ENCODE assay signal across 8 mouse cellular contexts in the genomic region with DNA sequence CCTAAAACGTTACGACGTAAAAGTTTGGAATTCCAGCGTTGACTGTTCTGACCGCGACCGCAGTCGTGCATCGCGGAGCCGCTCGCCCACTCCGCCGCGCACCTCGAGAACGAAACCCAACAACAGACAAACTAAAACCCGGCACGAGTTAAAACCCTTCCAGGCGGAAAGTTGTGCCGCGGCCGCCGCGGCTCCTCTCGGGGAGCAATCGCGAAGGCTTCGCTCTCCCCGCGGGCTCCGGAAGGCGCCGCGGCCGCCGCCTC.
DNase-seq lines count a peak whose midpoint lies in the region; ATAC-seq and TF ChIP-seq lines count a peak whose summit lies in the region.

No protein-coding gene starts in this region.

- no peak for DNase-seq in testis, postnatal 14 days (ENCODE audit: low spot score)
- DNase-seq in limb, embryonic 10.5 days (ENCODE audit: low spot score), result no peak
- peak; percentile 54 for DNase-seq in mesoderm, embryonic 11.5 days (ENCODE audit: low read depth, low spot score)
- DNase-seq in adrenal gland, postnatal 10 days, result no peak
- no peak for DNase-seq in thymus, postnatal 4 days

- peak overlapping the region; percentile 100 for H3K4me3 ChIP-seq in testis, adult 2 months (ENCODE audit: control insufficient read depth, low read depth, low read length)
- H3K4me3 ChIP-seq in bone marrow macrophage, adult 2 months (ENCODE audit: insufficient read depth, low read length), result peak overlapping the region; percentile 72
- H3K4me3 ChIP-seq in forebrain, embryonic 16.5 days (replicated peaks; ENCODE audit: low read length), result peak overlapping the region; percentile 81
- H3K4me3 ChIP-seq in limb, embryonic 10.5 days, result peak overlapping the region; percentile 93

- peak overlapping the region; percentile 100 for H3K27ac ChIP-seq in testis, adult 2 months (ENCODE audit: control insufficient read depth, insufficient read depth, low read depth, low read length)
- H3K27ac ChIP-seq in bone marrow macrophage, adult 2 months (ENCODE audit: insufficient read depth, low read depth, low read length), result peak overlapping the region; percentile 85
- H3K27ac ChIP-seq in forebrain, embryonic 16.5 days (ENCODE audit: low read length), result peak overlapping the region; percentile 99
- peak overlapping the region; percentile 100 for H3K27ac ChIP-seq in limb, embryonic 10.5 days

- H3K4me2 ChIP-seq in forebrain, embryonic 16.5 days (ENCODE audit: low read length), result peak overlapping the region; percentile 73

- ATAC-seq in forebrain, embryonic 16.5 days, result 0 out of 2 replicates have a peak, but pooled peaks have one; percentile 1

- peaks cover 6% of the 10 kb centered on the region; the same call in 1 of the 2 replicates for H3K4me1 ChIP-seq in testis, adult 2 months (ENCODE audit: control insufficient read depth, insufficient read depth, low read length)
- H3K4me1 ChIP-seq in bone marrow macrophage, adult 2 months (ENCODE audit: control insufficient read depth, insufficient read depth, low read length), result peaks cover 26% of the 10 kb centered on the region
- H3K4me1 ChIP-seq in forebrain, embryonic 16.5 days (replicated peaks; ENCODE audit: control insufficient read depth, insufficient read depth, low read length), result peaks cover 26% of the 10 kb centered on the region
- peaks cover 34% of the 10 kb centered on the region for H3K4me1 ChIP-seq in limb, embryonic 10.5 days

- TF ChIP-seq CTCF in testis, adult 2 months (IDR thresholded peaks at IDR 0.05; ENCODE audit: control insufficient read depth, insufficient read depth, insufficient replicate concordance, low read depth, low read length), result no peak
- TF ChIP-seq CTCF in bone marrow macrophage, adult 2 months (IDR thresholded peaks at IDR 0.05; ENCODE audit: low read depth, low read length), result no peak

- no peaks in the 10 kb centered on the region for H3K27me3 ChIP-seq in testis, adult 2 months (ENCODE audit: control insufficient read depth, insufficient read depth, low read length)
- H3K27me3 ChIP-seq in forebrain, embryonic 16.5 days (replicated peaks; ENCODE audit: control insufficient read depth, insufficient read depth, low read length), result no peaks in the 10 kb centered on the region
- H3K27me3 ChIP-seq in limb, embryonic 10.5 days (ENCODE audit: low read depth, poor library complexity, severe bottlenecking), result no peaks in the 10 kb centered on the region

- TF ChIP-seq POLR2A in testis, adult 2 months (IDR thresholded peaks at IDR 0.05; ENCODE audit: control insufficient read depth, low read depth, low read length), result no peak
- no peak for TF ChIP-seq POLR2A in bone marrow macrophage, adult 2 months (IDR thresholded peaks at IDR 0.05; ENCODE audit: borderline replicate concordance, low read depth, low read length)

- H3K36me3 ChIP-seq in testis, adult 2 months (ENCODE audit: control insufficient read depth, insufficient read depth, low read length), result no peaks in the 10 kb centered on the region
- peaks cover 4% of the 10 kb centered on the region for H3K36me3 ChIP-seq in forebrain, embryonic 16.5 days (ENCODE audit: control insufficient read depth, insufficient read depth)
- peaks cover 35% of the 10 kb centered on the region for H3K36me3 ChIP-seq in limb, embryonic 10.5 days

- H3K9me3 ChIP-seq in forebrain, embryonic 16.5 days (ENCODE audit: control insufficient read depth, low read length), result no peaks in the 10 kb centered on the region
- no peaks in the 10 kb centered on the region for H3K9me3 ChIP-seq in limb, embryonic 10.5 days (replicated peaks)

- whole genome bisulfite sequencing in forebrain, embryonic 16.5 days, result under 1% methylated on average over 37 of the region's 37 CpGs
- WGBS in limb, embryonic 10.5 days, result 0% methylated on average over 37 of the region's 37 CpGs

- peak overlapping the region; percentile 98 for H3K9ac ChIP-seq in forebrain, embryonic 16.5 days (replicated peaks; ENCODE audit: low read depth, low read length)
